Mouse (Mus musculus) E14TG2a.4 (cell line): ENCODE measurements around the gene Trat1.

Experiments
- CTCF ChIP-seq: conservative IDR thresholded peaks from 2 replicates; pipeline ENCODE4 v1.5.1; 2014; ENCODE audit warnings: low read length
- NANOG ChIP-seq: IDR thresholded peaks from 2 replicates; pipeline ENCODE4 v1.6.1; 2014; ENCODE audit warnings: borderline replicate concordance, low read length, mixed read lengths

- TF ChIP-seq CTCF = no peak
- TF ChIP-seq NANOG = no peak
Measured at GRCm38 (mm10) chr16:48771971-48772445, at the start of gene Trat1.
